Mouse (Mus musculus): ENCODE measurements around the gene Tpr. TPM values are rescaled to one million over a fixed set of nuclear protein-coding genes. Genes with fewer than 3 reads are reported as not detected.

Tpr gene
- 100 to 1,000 TPM; 131 to 142 TPM for total RNA-seq (2021)

GRCm38 (mm10) chr1:150392638-150393487, at the start of gene Tpr, which contains the start of gene Odr4:
Gene Tpr, plus strand, starts transcription at chr1:150392838.
Gene Odr4, minus strand, starts transcription at chr1:150393080.
- intact Hi-C loops (cut with DNase I) = loop anchor here (5.0 kb wide), 1 partner anchor 1034 kb away; the partner anchor contains the start of genes Swt1 and Trmt1l

GRCm38 (mm10) chr1:150360864-150361263, 31.8 kb upstream of the Tpr start:
- intact Hi-C loops (cut with DNase I) = no loop called here
- no peak for DNase-seq

More at GRCm38 (mm10) chr1:150392638-150393487, at the start of gene Tpr, which contains the start of gene Odr4:
- peak; percentile 98 to 100 for DNase-seq

GRCm38 (mm10) chr1:150372895-150373294, 19.7 kb upstream of the Tpr start:
- no peak for DNase-seq
- intact Hi-C loops (cut with DNase I) = loop anchor here (5.0 kb wide), 1 partner anchor 541 kb away; no protein-coding TSS in a partner anchor

GRCm38 (mm10) chr1:150374247-150374646, 18.4 kb upstream of the Tpr start:
- no peak for DNase-seq
- intact Hi-C loops (cut with DNase I) = loop anchor here (5.0 kb wide), 1 partner anchor 542 kb away; no protein-coding TSS in a partner anchor

GRCm38 (mm10) chr1:150384138-150384537, 8.5 kb upstream of the Tpr start:
- intact Hi-C loops (cut with DNase I) = no loop called here
- DNase-seq = no peak

DNA sequence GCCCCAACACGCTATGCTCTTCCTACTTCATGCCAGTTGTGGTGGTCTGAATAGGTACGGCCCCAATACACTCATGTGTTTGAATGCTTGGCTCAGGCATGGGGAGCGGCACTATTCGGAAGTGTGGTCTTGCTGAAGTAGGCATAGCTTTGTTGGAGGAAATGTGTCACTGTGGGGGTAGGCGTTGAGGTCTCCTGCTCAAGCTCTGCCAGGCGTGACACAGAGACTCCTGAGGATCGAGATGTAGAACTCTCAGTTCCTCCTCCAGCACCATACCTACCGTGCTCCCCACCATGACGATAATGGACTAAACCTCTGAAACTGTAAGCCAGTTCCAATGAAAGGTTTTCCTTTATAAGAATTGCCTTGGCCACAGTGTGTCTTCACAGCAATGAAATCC, 5.1 kb upstream of the Tpr start:
- intact Hi-C loops (cut with DNase I) = no loop called here
- no peak for DNase-seq

- DNase-seq = no peak
- intact Hi-C loops (cut with DNase I) = loop anchor here (5.0 kb wide), 1 partner anchor 1038 kb away; the partner anchor contains the start of genes Swt1 and Trmt1l
Observed at GRCm38 (mm10) chr1:150389390-150390129, 3.1 kb upstream of the Tpr start.

GRCm38 (mm10) chr1:150391931-150392637, 554 bp upstream of the Tpr start:
- no peak for DNase-seq
- intact Hi-C loops (cut with DNase I) = loop anchor here (5.0 kb wide), 1 partner anchor 1035 kb away; the partner anchor contains the start of genes Swt1 and Trmt1l

DNA sequence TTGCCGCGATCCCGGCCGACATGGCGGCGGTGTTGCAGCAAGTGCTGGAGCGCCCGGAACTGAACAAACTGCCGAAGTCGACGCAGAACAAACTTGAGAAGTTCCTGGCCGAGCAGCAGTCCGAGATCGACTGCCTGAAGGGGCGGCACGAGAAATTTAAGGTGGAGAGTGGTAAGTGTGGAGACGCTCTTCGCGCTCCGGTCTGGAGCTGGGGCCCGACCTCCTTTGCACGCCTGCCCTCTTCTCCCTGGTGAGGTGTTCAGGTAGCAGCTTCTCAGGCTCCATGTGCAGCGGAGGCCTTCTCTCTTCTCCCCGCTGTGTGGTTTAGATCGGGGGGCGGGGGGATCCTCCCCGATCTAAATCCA, 832 bp downstream of the Tpr start:
- intact Hi-C loops (cut with DNase I) = loop anchor here (5.0 kb wide), 1 partner anchor 1034 kb away; the partner anchor contains the start of genes Swt1 and Trmt1l
- no peak for DNase-seq

GRCm38 (mm10) chr1:150396001-150396400, 3.4 kb downstream of the Tpr start:
- intact Hi-C loops (cut with DNase I) = no loop called here
- DNase-seq = no peak

DNA sequence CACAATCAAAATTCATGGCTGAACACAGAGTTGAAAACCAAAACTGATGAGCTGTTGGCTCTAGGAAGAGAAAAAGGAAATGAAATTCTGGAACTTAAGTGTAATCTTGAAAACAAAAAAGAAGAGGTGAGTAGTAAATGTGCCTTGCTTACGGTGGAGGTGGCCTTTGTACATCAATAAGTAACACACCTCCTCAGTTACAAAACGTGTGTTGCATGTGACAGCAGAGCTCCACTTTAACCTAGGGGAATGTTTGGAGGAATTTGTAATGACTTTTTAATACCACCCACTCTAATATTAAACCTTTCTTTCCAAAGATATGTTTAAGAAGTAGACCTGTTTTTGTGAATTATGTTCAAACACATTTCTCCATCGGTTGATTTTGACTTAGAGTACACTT, 11.3 kb downstream of the Tpr start:
- no peak for DNase-seq
- intact Hi-C loops (cut with DNase I) = no loop called here

GRCm38 (mm10) chr1:150404555-150404954, 11.9 kb downstream of the Tpr start:
- no peak for DNase-seq
- intact Hi-C loops (cut with DNase I) = no loop called here

DNA sequence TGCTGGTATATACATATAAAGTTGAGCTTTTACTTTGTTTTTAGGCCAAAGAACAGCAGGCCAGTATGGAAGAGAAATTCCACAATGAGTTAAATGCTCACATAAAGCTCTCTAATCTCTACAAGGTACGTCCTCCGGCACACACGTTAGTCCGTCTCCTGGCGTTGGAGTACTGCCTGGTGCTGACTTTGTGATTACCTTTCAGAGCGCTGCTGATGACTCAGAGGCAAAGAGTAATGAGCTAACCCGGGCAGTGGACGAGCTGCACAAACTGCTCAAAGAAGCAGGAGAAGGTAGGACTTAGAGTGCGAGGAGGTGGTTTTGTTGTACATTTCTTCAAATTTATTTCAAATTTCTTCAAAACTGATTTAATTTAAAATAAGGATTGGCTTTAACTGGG, 14.6 kb downstream of the Tpr start:
- intact Hi-C loops (cut with DNase I) = loop anchor here (5.0 kb wide), 1 partner anchor 35 kb away; no protein-coding TSS in a partner anchor
- DNase-seq = no peak

GRCm38 (mm10) chr1:150409996-150410395, 17.4 kb downstream of the Tpr start:
- DNase-seq = no peak
- intact Hi-C loops (cut with DNase I) = loop anchor here (5.0 kb wide), 1 partner anchor 32 kb away; no protein-coding TSS in a partner anchor

GRCm38 (mm10) chr1:150416006-150416405, 23.4 kb downstream of the Tpr start:
- DNase-seq = no peak
- intact Hi-C loops (cut with DNase I) = no loop called here

DNA sequence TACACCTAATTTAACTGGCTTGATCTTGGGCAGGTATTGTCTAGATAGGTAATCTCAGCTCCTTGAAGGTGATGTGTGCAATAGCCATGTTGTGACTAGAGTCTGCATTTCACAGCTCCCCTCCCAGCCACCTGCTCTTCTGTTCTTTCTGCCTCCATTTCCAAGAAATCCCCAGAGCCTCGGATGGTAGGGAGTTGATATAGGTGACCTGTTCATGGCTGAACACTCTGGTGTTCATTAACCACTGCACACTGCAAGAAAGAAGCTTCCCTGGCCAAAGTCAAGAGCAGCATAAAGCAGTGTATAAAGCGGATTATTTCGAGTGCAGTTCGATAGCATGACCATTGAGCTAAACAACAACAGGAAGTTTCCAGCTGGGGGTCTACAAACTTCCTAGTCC, 25.8 kb downstream of the Tpr start:
- intact Hi-C loops (cut with DNase I) = no loop called here
- no peak for DNase-seq

- intact Hi-C loops (cut with DNase I) = loop anchor here (2.0 kb wide), 1 partner anchor 17 kb away; no protein-coding TSS in a partner anchor
- peak; percentile 15 to 19 for DNase-seq
Observed at GRCm38 (mm10) chr1:150425665-150426064, 33.0 kb downstream of the Tpr start.

- no peak for DNase-seq
- intact Hi-C loops (cut with DNase I) = loop anchor here (2.0 kb wide), 1 partner anchor 17 kb away; no protein-coding TSS in a partner anchor
Observed at GRCm38 (mm10) chr1:150426216-150426615, 33.6 kb downstream of the Tpr start.

- DNase-seq = no peak
- intact Hi-C loops (cut with DNase I) = no loop called here
Observed at GRCm38 (mm10) chr1:150438641-150439040, 46.0 kb downstream of the Tpr start.

- intact Hi-C loops (cut with DNase I) = loop anchor here (2.0 to 10.0 kb wide), 3 partner anchors 15 to 153 kb away; no protein-coding TSS in a partner anchor
- DNase-seq = no peak
Observed at GRCm38 (mm10) chr1:150441731-150442130, 49.1 kb downstream of the Tpr start.

Measured in heart, postnatal 36 days (tissue).